Mouse (Mus musculus): ENCODE results near the gene Hdgfl3. TPM values are rescaled to one million over a fixed set of nuclear protein-coding genes. Genes with fewer than 3 reads are reported as not detected.

Hdgfl3 gene
- polyA plus RNA-seq, 1 experiment from 2014 or later = 46.6 TPM

GRCm38 (mm10) chr7:81856221-81856620 is 78.1 kb downstream of the Hdgfl3 start:
- no peak overlapping the region for H3K9ac ChIP-seq (ENCODE audit: low read depth, low read length)
- peaks cover 10% of the 10 kb centered on the region; the same call in 1 of the 2 replicates for H3K27me3 ChIP-seq (ENCODE audit: control insufficient read depth, insufficient read depth, low read length)
- no peak overlapping the region for H3K4me2 ChIP-seq (replicated peaks; ENCODE audit: low read depth, low read length)
- DNase-seq (ENCODE audit: low spot score) = no peak
- peaks cover 5% of the 10 kb centered on the region; the same call in 1 of the 2 replicates for H3K4me1 ChIP-seq (replicated peaks; ENCODE audit: control insufficient read depth, insufficient read depth, low read length)
- H3K27ac ChIP-seq (ENCODE audit: low read depth, low read length) = no peak overlapping the region
- ATAC-seq (ENCODE audit: low FRiP score) = no peak
- WGBS = 71% methylated on average over 4 of the region's 4 CpGs
- H3K9me3 ChIP-seq (ENCODE audit: control insufficient read depth, low read length) = no peaks in the 10 kb centered on the region
- no peaks in the 10 kb centered on the region for H3K36me3 ChIP-seq (ENCODE audit: control insufficient read depth, insufficient read depth, low read length)
- no peak overlapping the region for H3K4me3 ChIP-seq (ENCODE audit: low read depth, low read length)

GRCm38 (mm10) chr7:81855694-81856093 is 78.6 kb downstream of the Hdgfl3 start, which contains the start of gene Gm10160:
Gene Gm10160, minus strand, starts transcription at chr7:81855794.
- ATAC-seq (ENCODE audit: low FRiP score) = no peak
- no peak within 1 kb of the TSS for H3K9ac ChIP-seq (ENCODE audit: low read depth, low read length)
- 65% methylated on average over 1 of the region's 1 CpGs for WGBS

GRCm38 (mm10) chr7:81854568-81855307 is 79.5 kb downstream of the Hdgfl3 start:
- Histone ChIP-seq H3K36me3 (ENCODE audit: control insufficient read depth, insufficient read depth, low read length) (no peaks in the 10 kb centered on the region), H3K27ac (ENCODE audit: low read depth, low read length) (no peak overlapping the region), H3K4me3 (ENCODE audit: low read depth, low read length) (no peak overlapping the region), H3K4me2 (replicated peaks; ENCODE audit: low read depth, low read length) (no peak overlapping the region), H3K9ac (ENCODE audit: low read depth, low read length) (no peak overlapping the region), H3K4me1 (replicated peaks; ENCODE audit: control insufficient read depth, insufficient read depth, low read length) (peaks cover 5% of the 10 kb centered on the region; the same call in 1 of the 2 replicates), H3K27me3 (ENCODE audit: control insufficient read depth, insufficient read depth, low read length) (peaks cover 7% of the 10 kb centered on the region; the same call in 1 of the 2 replicates), H3K9me3 (ENCODE audit: control insufficient read depth, low read length) (no peaks in the 10 kb centered on the region)
- WGBS = 78% methylated on average over 8 of the region's 8 CpGs
- ATAC-seq (ENCODE audit: low FRiP score) (no peak), DNase-seq (ENCODE audit: low spot score) (no peak)

More at GRCm38 (mm10) chr7:81855694-81856093, 78.6 kb downstream of the Hdgfl3 start, which contains the start of gene Gm10160:
- Histone ChIP-seq H3K4me1 (replicated peaks; ENCODE audit: control insufficient read depth, insufficient read depth, low read length) (peaks cover 5% of the 10 kb centered on the region; the same call in 1 of the 2 replicates), H3K27ac (ENCODE audit: low read depth, low read length) (no peak within 1 kb of the TSS), H3K27me3 (ENCODE audit: control insufficient read depth, insufficient read depth, low read length) (peaks cover 10% of the 10 kb centered on the region; the same call in 1 of the 2 replicates), H3K4me3 (ENCODE audit: low read depth, low read length) (no peak within 1 kb of the TSS), H3K36me3 (ENCODE audit: control insufficient read depth, insufficient read depth, low read length) (no peaks in the 10 kb centered on the region), H3K9me3 (ENCODE audit: control insufficient read depth, low read length) (no peaks in the 10 kb centered on the region), H3K4me2 (replicated peaks; ENCODE audit: low read depth, low read length) (no peak within 1 kb of the TSS)
- DNase-seq (ENCODE audit: low spot score) = no peak

GRCm38 (mm10) chr7:81851706-81852105 is 82.6 kb downstream of the Hdgfl3 start:
- 91% methylated on average over 3 of the region's 3 CpGs for WGBS

GRCm38 (mm10) chr7:81850171-81850570 is 84.1 kb downstream of the Hdgfl3 start:
- H3K4me3 ChIP-seq (ENCODE audit: low read depth, low read length) = no peak overlapping the region
- no peaks in the 10 kb centered on the region for H3K9me3 ChIP-seq (ENCODE audit: control insufficient read depth, low read length)
- no peak for ATAC-seq (ENCODE audit: low FRiP score)
- no peaks in the 10 kb centered on the region for H3K27me3 ChIP-seq (ENCODE audit: control insufficient read depth, insufficient read depth, low read length)
- H3K9ac ChIP-seq (ENCODE audit: low read depth, low read length) = no peak overlapping the region
- no peak for DNase-seq (ENCODE audit: low spot score)
- no peak overlapping the region for H3K27ac ChIP-seq (ENCODE audit: low read depth, low read length)
- WGBS = 90% methylated on average over 6 of the region's 6 CpGs
- H3K4me1 ChIP-seq (replicated peaks; ENCODE audit: control insufficient read depth, insufficient read depth, low read length) = 0 out of 2 replicates have a peak, but pooled peaks cover 2% of the 10 kb centered on the region
- no peaks in the 10 kb centered on the region for H3K36me3 ChIP-seq (ENCODE audit: control insufficient read depth, insufficient read depth, low read length)
- no peak overlapping the region for H3K4me2 ChIP-seq (replicated peaks; ENCODE audit: low read depth, low read length)

More at GRCm38 (mm10) chr7:81851706-81852105, 82.6 kb downstream of the Hdgfl3 start:
- Histone ChIP-seq H3K4me1 (replicated peaks; ENCODE audit: control insufficient read depth, insufficient read depth, low read length) (0 out of 2 replicates have a peak, but pooled peaks cover 2% of the 10 kb centered on the region), H3K9ac (ENCODE audit: low read depth, low read length) (no peak overlapping the region), H3K4me3 (ENCODE audit: low read depth, low read length) (no peak overlapping the region), H3K4me2 (replicated peaks; ENCODE audit: low read depth, low read length) (no peak overlapping the region), H3K36me3 (ENCODE audit: control insufficient read depth, insufficient read depth, low read length) (no peaks in the 10 kb centered on the region), H3K9me3 (ENCODE audit: control insufficient read depth, low read length) (no peaks in the 10 kb centered on the region), H3K27me3 (ENCODE audit: control insufficient read depth, insufficient read depth, low read length) (no peaks in the 10 kb centered on the region), H3K27ac (ENCODE audit: low read depth, low read length) (no peak overlapping the region)
- ATAC-seq (ENCODE audit: low FRiP score) = no peak
- no peak for DNase-seq (ENCODE audit: low spot score)

GRCm38 (mm10) chr7:81849633-81850032 is 84.6 kb downstream of the Hdgfl3 start:
- WGBS = 92% methylated on average over 7 of the region's 7 CpGs
- no peak overlapping the region for H3K27ac ChIP-seq (ENCODE audit: low read depth, low read length)
- no peak for ATAC-seq (ENCODE audit: low FRiP score)
- 0 out of 2 replicates have a peak, but pooled peaks cover 2% of the 10 kb centered on the region for H3K4me1 ChIP-seq (replicated peaks; ENCODE audit: control insufficient read depth, insufficient read depth, low read length)
- no peak overlapping the region for H3K9ac ChIP-seq (ENCODE audit: low read depth, low read length)
- DNase-seq (ENCODE audit: low spot score) = no peak
- no peaks in the 10 kb centered on the region for H3K27me3 ChIP-seq (ENCODE audit: control insufficient read depth, insufficient read depth, low read length)
- no peak overlapping the region for H3K4me2 ChIP-seq (replicated peaks; ENCODE audit: low read depth, low read length)
- no peak overlapping the region for H3K4me3 ChIP-seq (ENCODE audit: low read depth, low read length)
- no peaks in the 10 kb centered on the region for H3K36me3 ChIP-seq (ENCODE audit: control insufficient read depth, insufficient read depth, low read length)
- no peaks in the 10 kb centered on the region for H3K9me3 ChIP-seq (ENCODE audit: control insufficient read depth, low read length)

- no peaks in the 10 kb centered on the region for H3K4me1 ChIP-seq (replicated peaks; ENCODE audit: control insufficient read depth, insufficient read depth, low read length)
- H3K27ac ChIP-seq (ENCODE audit: low read depth, low read length) = no peak overlapping the region
- no peak overlapping the region for H3K9ac ChIP-seq (ENCODE audit: low read depth, low read length)
- ATAC-seq (ENCODE audit: low FRiP score) (no peak), DNase-seq (ENCODE audit: low spot score) (no peak)
- H3K36me3 ChIP-seq (ENCODE audit: control insufficient read depth, insufficient read depth, low read length) = no peaks in the 10 kb centered on the region
- no peak overlapping the region for H3K4me2 ChIP-seq (replicated peaks; ENCODE audit: low read depth, low read length)
- H3K9me3 ChIP-seq (ENCODE audit: control insufficient read depth, low read length) = no peaks in the 10 kb centered on the region
- no peak overlapping the region for H3K4me3 ChIP-seq (ENCODE audit: low read depth, low read length)
- H3K27me3 ChIP-seq (ENCODE audit: control insufficient read depth, insufficient read depth, low read length) = no peaks in the 10 kb centered on the region
- 91% methylated on average over 5 of the region's 5 CpGs for WGBS
These were observed 85.1 kb downstream of the Hdgfl3 start for GRCm38 (mm10) chr7:81849214-81849613.

GRCm38 (mm10) chr7:81847777-81848176 is 86.5 kb downstream of the Hdgfl3 start:
- no peak overlapping the region for H3K9ac ChIP-seq (ENCODE audit: low read depth, low read length)
- no peaks in the 10 kb centered on the region for H3K27me3 ChIP-seq (ENCODE audit: control insufficient read depth, insufficient read depth, low read length)
- 49% methylated on average over 4 of the region's 4 CpGs for WGBS
- ATAC-seq (ENCODE audit: low FRiP score) (no peak), DNase-seq (ENCODE audit: low spot score) (no peak)
- no peak overlapping the region for H3K4me3 ChIP-seq (ENCODE audit: low read depth, low read length)
- no peak overlapping the region for H3K4me2 ChIP-seq (replicated peaks; ENCODE audit: low read depth, low read length)
- H3K27ac ChIP-seq (ENCODE audit: low read depth, low read length) = no peak overlapping the region
- H3K9me3 ChIP-seq (ENCODE audit: control insufficient read depth, low read length) = no peaks in the 10 kb centered on the region
- H3K36me3 ChIP-seq (ENCODE audit: control insufficient read depth, insufficient read depth, low read length) = no peaks in the 10 kb centered on the region
- H3K4me1 ChIP-seq (replicated peaks; ENCODE audit: control insufficient read depth, insufficient read depth, low read length) = no peaks in the 10 kb centered on the region

GRCm38 (mm10) chr7:81847010-81847409 is 87.3 kb downstream of the Hdgfl3 start:
- no peaks in the 10 kb centered on the region for H3K9me3 ChIP-seq (ENCODE audit: control insufficient read depth, low read length)
- H3K4me3 ChIP-seq (ENCODE audit: low read depth, low read length) = no peak overlapping the region
- DNase-seq (ENCODE audit: low spot score) (no peak), ATAC-seq (ENCODE audit: low FRiP score) (no peak)
- H3K4me1 ChIP-seq (replicated peaks; ENCODE audit: control insufficient read depth, insufficient read depth, low read length) = no peaks in the 10 kb centered on the region
- H3K4me2 ChIP-seq (replicated peaks; ENCODE audit: low read depth, low read length) = no peak overlapping the region
- no peak overlapping the region for H3K27ac ChIP-seq (ENCODE audit: low read depth, low read length)
- no peaks in the 10 kb centered on the region for H3K36me3 ChIP-seq (ENCODE audit: control insufficient read depth, insufficient read depth, low read length)
- no peak overlapping the region for H3K9ac ChIP-seq (ENCODE audit: low read depth, low read length)
- no peaks in the 10 kb centered on the region for H3K27me3 ChIP-seq (ENCODE audit: control insufficient read depth, insufficient read depth, low read length)
- 52% methylated on average over 8 of the region's 8 CpGs for WGBS

All from hindbrain, embryonic 11.5 days (tissue).